Mouse (Mus musculus) hindbrain, postnatal 0 days (tissue): Measurements from ENCODE around the gene Uap1. TPM values are rescaled to one million over a fixed set of nuclear protein-coding genes. Genes with fewer than 3 reads are reported as not detected.
A peak's percentile ranks its signal among the peaks of the same experiment; 100 is the strongest.

Source experiments
- ATAC-seq: fragments of 200-750 bp; cut with Nextera tagmentation; 2 replicates; pipeline ENCODE4 v1.8.0; 2017; ENCODE audit warnings: mild to moderate bottlenecking, moderate TSS enrichment, moderate library complexity
- DNase-seq: peaks from one replicate; pipeline ENCODE4 v3.0.0-alpha.2; 2015; ENCODE audit warnings: low spot score
- H3K27ac ChIP-seq: fragments of 300-500 bp; sonication (generic); 2 replicates; pipeline ENCODE4 v1.5.1; 2014; ENCODE audit warnings: mild to moderate bottlenecking
- H3K27me3 ChIP-seq: fragments of 300-500 bp; sonication (generic); 2 replicates; pipeline ENCODE4 v1.6.1; 2014; ENCODE audit warnings: low read length, mixed read lengths; ENCODE audit not compliant: insufficient read depth
- H3K36me3 ChIP-seq: fragments of 300-500 bp; sonication (generic); 2 replicates; pipeline ENCODE4 v1.6.1; 2014; ENCODE audit warnings: low read length, mixed read lengths; ENCODE audit not compliant: insufficient read depth
- H3K4me1 ChIP-seq: fragments of 300-500 bp; sonication (generic); 2 replicates; pipeline ENCODE4 v1.6.1; 2014; ENCODE audit warnings: antibody characterized with exemption, low read length, mixed read lengths; ENCODE audit not compliant: insufficient read depth
- H3K4me2 ChIP-seq: fragments of 300-500 bp; sonication (generic); 2 replicates; pipeline ENCODE4 v1.6.1; 2014; ENCODE audit warnings: low read depth, mild to moderate bottlenecking, low read length, moderate library complexity, mixed read lengths
- H3K4me3 ChIP-seq: fragments of 300-500 bp; sonication (generic); 2 replicates; pipeline ENCODE4 v1.5.1; 2014; ENCODE audit warnings: low read length
- H3K9ac ChIP-seq: fragments of 300-500 bp; sonication (generic); replicated peaks from 2 replicates; pipeline ENCODE4 v1.6.1; 2014; ENCODE audit warnings: mild to moderate bottlenecking, low read length, moderate library complexity, mixed read lengths
- H3K9me3 ChIP-seq: fragments of 300-500 bp; sonication (generic); 2 replicates; pipeline ENCODE4 v1.6.1; 2016; ENCODE audit warnings: low read length, mixed read lengths
- CTCF ChIP-seq: IDR thresholded peaks from 2 replicates; pipeline ENCODE4 v1.5.1; 2016; ENCODE audit warnings: antibody characterized with exemption, control low read depth, low read depth
- WGBS: fragments of 180-500 bp; shearing (Covaris S2); extraction: QIAGEN DNeasy Blood & Tissue Kit; methylation state at CpG from one replicate; pipeline ENCODE4 v1.1.7; 2014; 5-methylcytosine and 5-hydroxymethylcytosine counted together
- polyA plus RNA-seq: library from polyadenylated mRNA; unstranded; fragments of >200 nt; fragmentation: Nextera tagmentation; extraction: Ambion mirVana; gene quantifications from 2 replicates; pipeline ENCODE4 v1.2.1, GENCODE M21; 2015
- total RNA-seq: library from RNA; depleted of rRNA; stranded (reverse); fragments of >200 nt; gene quantifications from 2 replicates; pipeline ENCODE4 v1.2.3, GENCODE M21; 2014

Gene Uap1
- total and polyA plus RNA-seq, 2 experiments from 2014 or later, result 38.1 to 54.7 TPM

GRCm38 (mm10) chr1:170155761-170156160, 19.0 kb downstream of the Uap1 start:
- ATAC-seq (no peak), DNase-seq (peak; percentile 38)
- Histone ChIP-seq H3K4me1 (no peaks in the 10 kb centered on the region), H3K4me2 (no peak overlapping the region), H3K9ac (no peak overlapping the region), H3K36me3 (no peaks in the 10 kb centered on the region; the same call in 1 of the 2 replicates), H3K9me3 (no peaks in the 10 kb centered on the region), H3K27me3 (no peaks in the 10 kb centered on the region), H3K27ac (no peak overlapping the region), H3K4me3 (no peak overlapping the region)
- 55% methylated on average over 5 of the region's 5 CpGs for WGBS
- TF ChIP-seq CTCF, result no peak

DNA sequence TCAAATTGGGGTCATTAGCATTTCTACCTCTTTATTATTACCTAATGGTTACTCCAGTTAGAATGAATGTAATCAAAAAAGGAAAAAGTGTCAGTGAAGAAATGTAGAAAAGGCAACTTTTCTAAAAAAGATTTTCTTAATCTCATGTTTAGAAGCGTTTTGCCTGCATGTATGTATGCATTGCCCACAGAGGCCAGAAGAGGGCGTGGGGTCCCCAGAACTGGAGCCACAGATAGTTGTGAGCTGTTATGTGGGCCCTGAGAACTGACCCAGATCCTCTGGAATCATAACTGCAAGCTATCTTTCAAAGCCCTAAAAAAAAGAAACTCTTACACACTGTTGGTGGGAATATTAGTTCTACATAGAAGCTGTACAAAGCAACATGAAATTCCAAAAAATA, 19.5 kb downstream of the Uap1 start:
- H3K27ac ChIP-seq, result no peak overlapping the region
- no peaks in the 10 kb centered on the region for H3K9me3 ChIP-seq
- no peak overlapping the region for H3K4me2 ChIP-seq
- no peak for DNase-seq
- no peaks in the 10 kb centered on the region for H3K4me1 ChIP-seq
- WGBS, result 79% methylated on average over 2 of the region's 2 CpGs
- TF ChIP-seq CTCF, result peak; percentile 39
- no peaks in the 10 kb centered on the region for H3K27me3 ChIP-seq
- H3K4me3 ChIP-seq, result no peak overlapping the region
- H3K9ac ChIP-seq, result no peak overlapping the region
- no peak for ATAC-seq
- H3K36me3 ChIP-seq, result no peaks in the 10 kb centered on the region

GRCm38 (mm10) chr1:170153986-170154385, 20.8 kb downstream of the Uap1 start:
- ATAC-seq (no peak), DNase-seq (no peak)
- TF ChIP-seq CTCF, result no peak
- Histone ChIP-seq H3K4me3 (no peak overlapping the region), H3K36me3 (peaks cover 9% of the 10 kb centered on the region; the same call in 1 of the 2 replicates), H3K9me3 (no peaks in the 10 kb centered on the region), H3K27ac (no peak overlapping the region), H3K9ac (no peak overlapping the region), H3K4me2 (no peak overlapping the region), H3K27me3 (no peaks in the 10 kb centered on the region), H3K4me1 (no peaks in the 10 kb centered on the region)
- 82% methylated on average over 8 of the region's 8 CpGs for WGBS

- Histone ChIP-seq H3K4me1 (no peaks in the 10 kb centered on the region), H3K36me3 (peaks cover 9% of the 10 kb centered on the region; the same call in 1 of the 2 replicates), H3K27me3 (no peaks in the 10 kb centered on the region), H3K4me3 (no peak overlapping the region), H3K9me3 (no peaks in the 10 kb centered on the region), H3K27ac (no peak overlapping the region), H3K4me2 (no peak overlapping the region), H3K9ac (no peak overlapping the region)
- DNase-seq, result no peak
- 88% methylated on average over 2 of the region's 2 CpGs for WGBS
- TF ChIP-seq CTCF, result no peak
- no peak for ATAC-seq
Measured at GRCm38 (mm10) chr1:170152552-170152951, 22.2 kb downstream of the Uap1 start.

GRCm38 (mm10) chr1:170150870-170151269, 23.9 kb downstream of the Uap1 start:
- 42% methylated on average over 6 of the region's 6 CpGs for WGBS
- Histone ChIP-seq H3K4me3 (no peak overlapping the region), H3K27ac (no peak overlapping the region), H3K4me1 (no peaks in the 10 kb centered on the region), H3K27me3 (no peaks in the 10 kb centered on the region), H3K36me3 (peaks cover 9% of the 10 kb centered on the region; the same call in 1 of the 2 replicates), H3K4me2 (no peak overlapping the region), H3K9ac (no peak overlapping the region), H3K9me3 (no peaks in the 10 kb centered on the region)
- DNase-seq (peak; percentile 26), ATAC-seq (no peak)
- TF ChIP-seq CTCF, result no peak

GRCm38 (mm10) chr1:170149756-170150155, 25.0 kb downstream of the Uap1 start:
- no peak overlapping the region for H3K4me3 ChIP-seq
- H3K36me3 ChIP-seq, result peaks cover 9% of the 10 kb centered on the region; the same call in 1 of the 2 replicates
- no peaks in the 10 kb centered on the region for H3K9me3 ChIP-seq
- DNase-seq, result no peak
- no peak overlapping the region for H3K9ac ChIP-seq
- no peak for TF ChIP-seq CTCF
- H3K4me1 ChIP-seq, result no peaks in the 10 kb centered on the region
- no peak overlapping the region for H3K4me2 ChIP-seq
- 91% methylated on average over 4 of the region's 4 CpGs for WGBS
- no peak for ATAC-seq
- H3K27ac ChIP-seq, result no peak overlapping the region
- no peaks in the 10 kb centered on the region for H3K27me3 ChIP-seq

DNA sequence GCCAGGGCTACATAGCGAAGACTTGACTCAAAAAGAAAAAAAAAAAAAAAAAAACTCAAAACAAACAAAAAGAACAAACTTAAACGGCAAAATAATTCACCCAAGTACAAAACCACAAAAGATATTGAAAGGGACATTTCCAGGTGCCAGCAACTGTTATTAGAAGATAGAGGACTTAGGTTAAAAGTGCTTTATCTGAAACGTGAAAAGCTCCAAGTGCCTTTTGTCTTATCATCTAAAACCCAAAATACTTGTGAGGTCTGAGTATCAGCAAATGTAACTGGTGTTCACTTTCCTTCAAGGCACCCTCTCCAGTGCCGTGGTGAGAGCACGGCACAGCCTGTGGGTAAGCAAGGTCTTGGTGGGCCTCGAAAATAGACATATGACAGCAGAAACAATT, 26.2 kb downstream of the Uap1 start:
- Histone ChIP-seq H3K4me1 (no peaks in the 10 kb centered on the region), H3K4me3 (no peak overlapping the region), H3K9me3 (no peaks in the 10 kb centered on the region), H3K36me3 (peaks cover 9% of the 10 kb centered on the region; the same call in 1 of the 2 replicates), H3K27ac (no peak overlapping the region), H3K4me2 (no peak overlapping the region), H3K9ac (no peak overlapping the region), H3K27me3 (no peaks in the 10 kb centered on the region)
- DNase-seq (no peak), ATAC-seq (no peak)
- TF ChIP-seq CTCF, result no peak
- 93% methylated on average over 6 of the region's 6 CpGs for WGBS
